Mouse (Mus musculus) thymus, adult 2 months (tissue): ENCODE data around the gene Pde3a.

ENCODE experiments used
- CTCF ChIP-seq: fragments of 200-500 bp; IDR thresholded peaks from 2 replicates; pipeline ENCODE4 v1.5.1; 2012; ENCODE audit warnings: mild to moderate bottlenecking, control low read depth, low read length, moderate library complexity, borderline replicate concordance; ENCODE audit not compliant: control insufficient read depth, poor library complexity, insufficient read depth; ENCODE audit errors: extremely low read depth
- POLR2A ChIP-seq: fragments of 200-500 bp; IDR thresholded peaks from 2 replicates; pipeline ENCODE4 v1.6.1; 2012; ENCODE audit warnings: mild to moderate bottlenecking, low read length, control low read depth, moderate library complexity; ENCODE audit not compliant: control insufficient read depth, poor library complexity, insufficient read depth; ENCODE audit errors: extremely low read depth

GRCm38 (mm10) chr6:141470251-141470650 lies 221.2 kb downstream of the Pde3a start:
- TF ChIP-seq CTCF (no peak), POLR2A (no peak)
